Comparison of ENCODE assay signal across 9 mouse cellular contexts in the genomic region with DNA sequence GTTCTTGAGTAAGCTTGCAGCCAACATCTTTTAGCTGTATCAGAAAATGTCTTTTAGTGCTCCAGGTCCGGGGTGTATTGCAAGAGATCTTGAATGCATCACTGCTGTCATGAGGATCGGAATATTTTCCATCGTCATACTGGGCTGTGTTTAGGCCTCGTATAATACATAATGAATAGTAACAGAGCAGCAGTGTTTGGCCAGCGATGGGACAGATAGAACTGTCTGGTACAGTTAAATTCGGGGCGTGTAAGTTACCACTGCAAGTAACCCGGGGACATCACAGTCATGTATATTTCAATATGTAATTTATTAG. TPM values are rescaled to one million over a fixed set of nuclear protein-coding genes. Genes with fewer than 3 reads are reported as not detected.
DNase-seq lines count a peak whose midpoint lies in the region; ATAC-seq lines count a peak whose summit lies in the region.
"Had no signal": no experiment of that assay in that cellular context is flagged by ENCODE, and none has a peak within 500 bp of the region (broad histone marks: within the 10 kb centered on the region; RNA-seq: fewer than 3 reads in every experiment).

No protein-coding gene starts in this region.

- no peaks in the 10 kb centered on the region for H3K9me3 ChIP-seq in heart, embryonic 15.5 days (replicated peaks)
- no peaks in the 10 kb centered on the region for H3K9me3 ChIP-seq in hindbrain, embryonic 13.5 days
- no peaks in the 10 kb centered on the region for H3K9me3 ChIP-seq in midbrain, embryonic 12.5 days

- H3K36me3 ChIP-seq in heart, embryonic 15.5 days = no peaks in the 10 kb centered on the region
- no peaks in the 10 kb centered on the region for H3K36me3 ChIP-seq in hindbrain, embryonic 13.5 days
- H3K36me3 ChIP-seq in midbrain, embryonic 12.5 days = no peaks in the 10 kb centered on the region

- peak overlapping the region; percentile 76 for H3K4me2 ChIP-seq in heart, embryonic 15.5 days
- H3K4me2 ChIP-seq in hindbrain, embryonic 13.5 days = peak overlapping the region; percentile 76
- peak overlapping the region; percentile 65 for H3K4me2 ChIP-seq in midbrain, embryonic 12.5 days (replicated peaks)

- peak overlapping the region; percentile 96 for H3K9ac ChIP-seq in heart, embryonic 15.5 days
- peak overlapping the region; percentile 88 for H3K9ac ChIP-seq in hindbrain, embryonic 13.5 days
- H3K9ac ChIP-seq in midbrain, embryonic 12.5 days (replicated peaks) = peak overlapping the region; percentile 80

- H3K4me1 ChIP-seq in heart, embryonic 15.5 days (replicated peaks) = peaks cover 18% of the 10 kb centered on the region
- peaks cover 6% of the 10 kb centered on the region; the same call in 1 of the 2 replicates for H3K4me1 ChIP-seq in brown adipose tissue, adult 24 weeks (ENCODE audit: control insufficient read depth, insufficient read depth, insufficient read length, low read length)
- H3K4me1 ChIP-seq in hindbrain, embryonic 13.5 days (replicated peaks) = peaks cover 23% of the 10 kb centered on the region
- peaks cover 19% of the 10 kb centered on the region for H3K4me1 ChIP-seq in midbrain, embryonic 12.5 days

- no peaks in the 10 kb centered on the region for H3K27me3 ChIP-seq in heart, embryonic 15.5 days
- no peaks in the 10 kb centered on the region for H3K27me3 ChIP-seq in hindbrain, embryonic 13.5 days
- H3K27me3 ChIP-seq in midbrain, embryonic 12.5 days = no peaks in the 10 kb centered on the region

- WGBS in heart, embryonic 15.5 days = 15% methylated on average over 8 of the region's 8 CpGs
- 29% methylated on average over 8 of the region's 8 CpGs for WGBS in hindbrain, embryonic 13.5 days
- WGBS in midbrain, embryonic 12.5 days = 37% methylated on average over 8 of the region's 8 CpGs

- intact Hi-C loops in heart, postnatal 25 days (cut with DNase I) = loop anchor here (5.0 kb wide), 5 partner anchors 65 to 275 kb away; no protein-coding TSS in a partner anchor

- no peak for DNase-seq in heart, postnatal 25 days (ENCODE audit: low spot score)
- DNase-seq in gastrocnemius, postnatal 25 days = no peak
- no peak for DNase-seq in right cerebral cortex, postnatal 25 days
- no peak for DNase-seq in right cerebral cortex, postnatal 36 days (ENCODE audit: low spot score in 2 of 2)
- DNase-seq: thymus, postnatal 36 days had no signal

- ATAC-seq in heart, embryonic 15.5 days (replicated peaks; ENCODE audit: insufficient number of reproducible peaks, insufficient read depth, low FRiP score, low read depth) = no peak
- no peak for ATAC-seq in hindbrain, embryonic 13.5 days (ENCODE audit: low FRiP score)
- no peak for ATAC-seq in midbrain, embryonic 12.5 days (ENCODE audit: low FRiP score, low read depth)

- peak overlapping the region; percentile 98 for H3K27ac ChIP-seq in heart, embryonic 15.5 days
- peak overlapping the region; percentile 56 for H3K27ac ChIP-seq in brown adipose tissue, adult 24 weeks (replicated peaks; ENCODE audit: low read depth, low read length)
- H3K27ac ChIP-seq in hindbrain, embryonic 13.5 days = peak overlapping the region; percentile 89; the same call in 1 of the 2 replicates
- H3K27ac ChIP-seq in midbrain, embryonic 12.5 days (replicated peaks) = no peak overlapping the region

- peak overlapping the region; percentile 96 for H3K4me3 ChIP-seq in heart, embryonic 15.5 days
- H3K4me3 ChIP-seq in brown adipose tissue, adult 24 weeks (ENCODE audit: insufficient read depth, low read depth, low read length) = peak overlapping the region; percentile 98
- peak overlapping the region; percentile 94 for H3K4me3 ChIP-seq in hindbrain, embryonic 13.5 days
- H3K4me3 ChIP-seq in midbrain, embryonic 12.5 days = peak overlapping the region; percentile 89

RNA-seq across cellular contexts. Expression of gene Pkp4, which starts 1.6 kb away (rescaled TPM):
- polyA plus RNA-seq in heart, embryonic 15.5 days (2015; fragmentation: Nextera tagmentation; extraction: Ambion mirVana) = 36.5 and 40.1 TPM in 2 replicates
- 100 to 1,000 TPM; 148 to 155 TPM for total RNA-seq in heart, postnatal 25 days (2021)
- polyA plus RNA-seq in brown adipose tissue, adult 24 weeks (2012; ENCODE audit: insufficient read depth, insufficient read length, missing spikeins) = 19.7 TPM in 2 replicates
- 18.3 and 19.2 TPM in 2 replicates for polyA plus RNA-seq in hindbrain, embryonic 13.5 days (2015; fragmentation: Nextera tagmentation; extraction: Ambion mirVana)
- 14.7 and 16.7 TPM in 2 replicates for polyA plus RNA-seq in midbrain, embryonic 12.5 days (2016; fragmentation: Nextera tagmentation; extraction: Ambion mirVana)
- 10 to 100 TPM; 27.3 to 27.9 TPM for total RNA-seq in gastrocnemius, postnatal 25 days (2021)

RNA-seq across cellular contexts. Expression of gene Ccdc148, which starts 1.8 kb away (rescaled TPM):
- polyA plus RNA-seq in heart, embryonic 15.5 days (2015; fragmentation: Nextera tagmentation; extraction: Ambion mirVana) = 0.94 and 1.2 TPM in 2 replicates
- total RNA-seq in heart, postnatal 25 days (2021) = under 1 TPM; 0.64 to 0.83 TPM
- not detected in 2 replicates for polyA plus RNA-seq in brown adipose tissue, adult 24 weeks (2012; ENCODE audit: insufficient read depth, insufficient read length, missing spikeins)
- 4.3 and 4.6 TPM in 2 replicates for polyA plus RNA-seq in hindbrain, embryonic 13.5 days (2015; fragmentation: Nextera tagmentation; extraction: Ambion mirVana)
- polyA plus RNA-seq in midbrain, embryonic 12.5 days (2016; fragmentation: Nextera tagmentation; extraction: Ambion mirVana) = 1.9 and 2.0 TPM in 2 replicates
- not detected for total RNA-seq in gastrocnemius, postnatal 25 days (2021)
